8 mouse cellular contexts compared by ENCODE assay signal in genomic region chr1:59762208-59762607, GRCm38 (mm10). TPM values are rescaled to one million over a fixed set of nuclear protein-coding genes. Genes with fewer than 3 reads are reported as not detected.
DNase-seq lines count a peak whose midpoint lies in the region; ATAC-seq lines count a peak whose summit lies in the region.

No protein-coding gene starts in this region.

- ATAC-seq in forebrain, embryonic 16.5 days, result no peak
- ATAC-seq in intestine, embryonic 15.5 days, result no peak
- no peak for ATAC-seq in liver, embryonic 13.5 days (ENCODE audit: low read depth)
- ATAC-seq in neural tube, embryonic 13.5 days (ENCODE audit: low read depth), result 0 out of 2 replicates have a peak, but pooled peaks have one; percentile 1

- H3K4me1 ChIP-seq in forebrain, embryonic 16.5 days (replicated peaks; ENCODE audit: control insufficient read depth, insufficient read depth, low read length), result peaks cover 10% of the 10 kb centered on the region
- H3K4me1 ChIP-seq in intestine, embryonic 15.5 days (replicated peaks), result 0 out of 2 replicates have a peak, but pooled peaks cover 9% of the 10 kb centered on the region
- peaks cover 29% of the 10 kb centered on the region for H3K4me1 ChIP-seq in liver, embryonic 13.5 days (replicated peaks)
- peaks cover 20% of the 10 kb centered on the region for H3K4me1 ChIP-seq in neural tube, embryonic 13.5 days (replicated peaks)

- no peaks in the 10 kb centered on the region for H3K27me3 ChIP-seq in forebrain, embryonic 16.5 days (replicated peaks; ENCODE audit: control insufficient read depth, insufficient read depth, low read length)
- H3K27me3 ChIP-seq in intestine, embryonic 15.5 days (replicated peaks), result no peaks in the 10 kb centered on the region
- H3K27me3 ChIP-seq in liver, embryonic 13.5 days, result peaks cover 4% of the 10 kb centered on the region; the same call in 1 of the 2 replicates
- H3K27me3 ChIP-seq in neural tube, embryonic 13.5 days, result no peaks in the 10 kb centered on the region

- 3% methylated on average over 10 of the region's 10 CpGs for WGBS in forebrain, embryonic 16.5 days
- 5% methylated on average over 10 of the region's 10 CpGs for WGBS in intestine, embryonic 15.5 days
- 14% methylated on average over 10 of the region's 10 CpGs for WGBS in liver, embryonic 13.5 days (ENCODE audit: insufficient replicate concordance)
- WGBS in neural tube, embryonic 13.5 days, result 2% methylated on average over 10 of the region's 10 CpGs

- intact Hi-C loops in left cerebral cortex, postnatal 36 days (cut with DNase I), result loop anchor here (10.0 kb wide), 2 partner anchors 63 to 113 kb away; no protein-coding TSS in a partner anchor

- no peaks in the 10 kb centered on the region for H3K9me3 ChIP-seq in forebrain, embryonic 16.5 days (ENCODE audit: control insufficient read depth, low read length)
- H3K9me3 ChIP-seq in intestine, embryonic 15.5 days, result no peaks in the 10 kb centered on the region
- H3K9me3 ChIP-seq in liver, embryonic 13.5 days (replicated peaks), result no peaks in the 10 kb centered on the region
- no peaks in the 10 kb centered on the region for H3K9me3 ChIP-seq in neural tube, embryonic 13.5 days

- peak overlapping the region; percentile 86 for H3K4me2 ChIP-seq in forebrain, embryonic 16.5 days (ENCODE audit: low read length)
- H3K4me2 ChIP-seq in intestine, embryonic 15.5 days (replicated peaks), result peak overlapping the region; percentile 87
- peak overlapping the region; percentile 97 for H3K4me2 ChIP-seq in liver, embryonic 13.5 days
- peak overlapping the region; percentile 91 for H3K4me2 ChIP-seq in neural tube, embryonic 13.5 days

- H3K4me3 ChIP-seq in forebrain, embryonic 16.5 days (replicated peaks; ENCODE audit: low read length), result peak overlapping the region; percentile 96
- peak overlapping the region; percentile 67 for H3K4me3 ChIP-seq in intestine, embryonic 15.5 days (replicated peaks)
- H3K4me3 ChIP-seq in liver, embryonic 13.5 days (replicated peaks), result peak overlapping the region; percentile 78
- H3K4me3 ChIP-seq in neural tube, embryonic 13.5 days, result peak overlapping the region; percentile 60

- peak overlapping the region; percentile 98 for H3K27ac ChIP-seq in forebrain, embryonic 16.5 days (ENCODE audit: low read length)
- H3K27ac ChIP-seq in intestine, embryonic 15.5 days, result peak overlapping the region; percentile 97
- H3K27ac ChIP-seq in liver, embryonic 13.5 days, result no peak overlapping the region
- H3K27ac ChIP-seq in neural tube, embryonic 13.5 days (replicated peaks), result peak overlapping the region; percentile 99

- H3K36me3 ChIP-seq in forebrain, embryonic 16.5 days (ENCODE audit: control insufficient read depth, insufficient read depth), result no peaks in the 10 kb centered on the region
- H3K36me3 ChIP-seq in intestine, embryonic 15.5 days, result no peaks in the 10 kb centered on the region
- H3K36me3 ChIP-seq in liver, embryonic 13.5 days, result no peaks in the 10 kb centered on the region
- H3K36me3 ChIP-seq in neural tube, embryonic 13.5 days, result no peaks in the 10 kb centered on the region

- peak; percentile 33 for DNase-seq in left cerebral cortex, adult 11 months (ENCODE audit: low spot score)
- no peak for DNase-seq in left cerebral cortex, postnatal 36 days (ENCODE audit: low spot score in 2 of 2)
- peak; percentile 3 for DNase-seq in adrenal gland, postnatal 25 days
- DNase-seq in liver, embryonic 13.5 days, result no peak
- DNase-seq in urinary bladder, postnatal 14 days (ENCODE audit: low spot score), result peak; percentile 73

- H3K9ac ChIP-seq in forebrain, embryonic 16.5 days (replicated peaks; ENCODE audit: low read depth, low read length), result peak overlapping the region; percentile 93
- H3K9ac ChIP-seq in intestine, embryonic 15.5 days, result peak overlapping the region; percentile 78
- peak overlapping the region; percentile 86 for H3K9ac ChIP-seq in liver, embryonic 13.5 days
- H3K9ac ChIP-seq in neural tube, embryonic 13.5 days, result peak overlapping the region; percentile 85

RNA-seq across cellular contexts. Expression of gene Bmpr2, which starts 1.0 kb away (rescaled TPM):
- 100 to 1,000 TPM in 1 of 2 experiments, 10 to 100 TPM in 1; 93.4 to 103 TPM for total RNA-seq in left cerebral cortex, postnatal 36 days (2021)
- 70.5 and 79.4 TPM in 2 replicates for total RNA-seq in adrenal gland, postnatal 25 days (2021)
- 13.5 and 15.4 TPM in 2 replicates for polyA plus RNA-seq in forebrain, embryonic 16.5 days (2015; fragmentation: Nextera tagmentation; extraction: Ambion mirVana)
- polyA plus RNA-seq in intestine, embryonic 15.5 days (2015; fragmentation: Nextera tagmentation; extraction: Ambion mirVana), result 5.9 and 6.7 TPM in 2 replicates
- polyA plus RNA-seq in liver, embryonic 13.5 days (2015; fragmentation: Nextera tagmentation; extraction: Ambion mirVana), result 0.89 and 0.95 TPM in 2 replicates
- polyA plus RNA-seq in neural tube, embryonic 13.5 days (2015; fragmentation: Nextera tagmentation; extraction: Ambion mirVana), result 11.8 and 13.8 TPM in 2 replicates

Comparison
In these comparisons a context has a peak if more than half of its experiments do, and no peak if none do; other contexts are left out.
1. DNase-seq: peak in left cerebral cortex, adult 11 months (single experiment), adrenal gland, postnatal 25 days (single experiment) and urinary bladder, postnatal 14 days (single experiment); none in left cerebral cortex, postnatal 36 days (0 of 2) and liver, embryonic 13.5 days (single experiment).
2. Peak in every context shown above with its lines, with median percentiles within 50 percentile points of each other: H3K4me2 ChIP-seq, H3K4me3 ChIP-seq and H3K9ac ChIP-seq.